Mouse (Mus musculus): ENCODE measurements at regions not wholly inside any gene's neighbourhood (a gene's known extent, or its start where the extent isn't known, plus 50 kb on each side); places are given as distances from the start of the nearest gene placed in this dataset.

GRCm38 (mm10) chr11:17743821-17744220, 209.9 kb downstream of the Etaa1 start:
- DNase-seq (ENCODE audit: low spot score): no peak

DNA sequence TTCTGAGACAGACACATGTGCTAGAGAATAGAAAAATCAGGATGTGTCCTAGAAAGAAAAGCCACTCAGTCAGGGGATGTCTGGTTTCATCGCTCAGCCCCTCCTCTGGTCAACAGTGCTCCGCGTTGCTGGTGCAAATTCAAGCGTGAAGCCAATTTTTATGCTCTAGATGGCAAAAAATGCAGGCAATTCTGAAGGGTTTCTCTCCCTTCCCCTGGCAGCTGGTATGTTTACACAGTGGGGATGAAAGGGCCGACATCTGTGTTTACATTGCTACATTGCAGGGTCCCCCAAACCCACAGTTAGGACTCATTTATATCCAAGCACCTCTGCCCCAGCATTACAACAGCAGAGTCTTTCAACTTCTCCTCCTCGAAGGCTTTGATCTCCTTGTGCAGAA, 203.3 kb downstream of the Etaa1 start:
- DNase-seq (ENCODE audit: low spot score): no peak

- DNase-seq (ENCODE audit: low spot score): no peak
Observed at GRCm38 (mm10) chr11:17759224-17759623, 194.5 kb downstream of the Etaa1 start.

GRCm38 (mm10) chr11:17763411-17763810, 190.3 kb downstream of the Etaa1 start:
- DNase-seq (ENCODE audit: low spot score): no peak

- DNase-seq (ENCODE audit: low spot score): no peak
Observed at GRCm38 (mm10) chr11:17764146-17764545, 189.5 kb downstream of the Etaa1 start.

DNA sequence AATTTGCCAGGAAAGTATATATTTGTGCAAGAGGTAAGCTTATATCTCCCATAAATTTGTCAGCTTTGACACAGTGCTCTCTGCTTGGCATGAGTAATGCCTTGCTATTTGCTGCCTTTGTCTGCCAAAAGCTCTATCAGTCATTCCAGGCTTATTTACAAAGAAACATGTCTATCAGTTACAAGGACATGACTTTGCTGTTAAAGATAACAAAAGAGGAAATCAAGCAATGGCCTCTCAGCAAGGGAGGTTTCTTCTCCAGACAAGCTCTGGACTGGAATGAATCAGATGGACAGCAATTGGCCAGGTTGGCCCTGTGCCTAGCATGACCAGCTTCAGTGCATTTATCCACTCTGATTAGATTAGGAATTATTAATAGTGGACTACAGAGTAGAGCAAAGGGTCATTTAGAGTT, 185.3 kb downstream of the Etaa1 start:
- DNase-seq (ENCODE audit: low spot score): no peak

GRCm38 (mm10) chr11:17768837-17769466, 184.7 kb downstream of the Etaa1 start:
- no peak for DNase-seq (ENCODE audit: low spot score)

DNA sequence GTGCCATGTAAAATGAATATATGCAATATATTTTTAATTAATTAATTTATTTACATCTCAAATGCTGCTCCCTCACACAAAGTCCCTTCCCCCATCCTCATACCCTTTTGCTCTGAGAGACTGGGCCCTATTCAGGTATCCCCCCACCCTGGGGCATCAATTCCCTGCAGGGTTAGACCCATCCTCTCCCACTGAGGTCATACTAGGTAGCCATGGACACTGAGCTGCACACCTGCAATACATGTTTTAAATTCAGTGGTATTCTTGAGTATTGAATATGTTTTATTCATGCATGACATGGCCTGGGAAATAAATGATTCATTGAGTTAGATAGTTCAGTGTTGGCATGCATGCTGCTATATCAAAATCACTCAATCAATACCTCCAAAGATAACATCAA, 156.0 kb downstream of the Etaa1 start:
- no peak for DNase-seq (ENCODE audit: low spot score)

- DNase-seq (ENCODE audit: low spot score): no peak
Observed at GRCm38 (mm10) chr11:17807851-17808250, 145.8 kb downstream of the Etaa1 start.

DNA sequence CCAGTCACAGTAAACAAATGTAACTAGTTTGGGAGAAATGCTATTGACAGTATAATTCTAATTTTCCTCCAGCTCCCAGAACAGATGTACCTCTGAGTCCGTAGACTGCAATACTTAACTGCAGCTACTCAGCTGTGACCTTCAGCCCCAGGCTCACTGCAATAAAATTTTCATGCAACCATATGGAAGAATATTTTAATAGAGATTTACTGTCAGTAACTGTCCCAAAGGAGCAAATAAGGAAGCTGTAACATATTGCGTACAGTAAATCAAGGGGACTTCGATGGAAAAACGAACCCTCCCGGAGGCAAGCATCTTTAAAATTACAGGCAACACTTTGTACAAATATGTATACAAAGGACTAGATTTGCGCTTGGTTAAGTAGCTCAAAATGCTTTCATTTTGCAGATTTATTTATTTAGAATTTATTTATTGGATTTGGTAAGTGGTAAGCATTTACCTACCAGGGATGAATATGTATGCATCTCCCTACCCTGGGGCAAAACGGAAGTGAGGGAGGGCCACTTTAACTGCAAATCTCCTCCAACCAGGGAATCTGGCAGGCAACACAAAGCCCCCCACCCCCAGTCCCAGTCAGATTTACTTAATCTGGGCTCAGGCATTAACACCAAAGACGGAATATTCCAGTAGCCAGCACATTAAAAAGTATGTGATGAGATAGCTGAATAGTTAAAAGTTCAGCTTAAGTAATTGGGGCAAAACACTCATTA, 141.7 kb downstream of the Etaa1 start:
- DNase-seq (ENCODE audit: low spot score): no peak

- no peak for DNase-seq (ENCODE audit: low spot score)
Observed at GRCm38 (mm10) chr11:17842642-17843041, 111.0 kb downstream of the Etaa1 start.

DNA sequence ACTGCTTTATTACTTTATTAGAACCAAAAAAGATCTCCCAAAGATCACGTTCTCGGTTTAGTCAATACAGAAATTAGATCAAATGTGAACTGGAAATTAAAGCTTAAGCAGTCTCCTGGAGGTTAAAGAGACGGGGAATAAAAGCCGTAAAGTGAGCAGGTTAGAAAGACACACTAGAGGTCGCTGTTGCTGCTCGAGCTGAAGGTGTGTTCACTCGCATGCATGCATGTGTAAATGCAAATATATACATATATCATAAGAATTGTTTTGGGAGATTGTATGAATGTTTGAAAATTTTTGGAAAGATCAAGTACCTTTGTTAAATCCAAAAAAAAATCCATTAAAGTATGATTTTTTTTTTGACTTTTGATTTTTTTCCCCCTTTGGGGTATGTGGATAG, 101.3 kb downstream of the Etaa1 start:
- no peak for DNase-seq (ENCODE audit: low spot score)

GRCm38 (mm10) chr11:17853246-17853804, 100.3 kb downstream of the Etaa1 start:
- DNase-seq (ENCODE audit: low spot score): no peak

DNA sequence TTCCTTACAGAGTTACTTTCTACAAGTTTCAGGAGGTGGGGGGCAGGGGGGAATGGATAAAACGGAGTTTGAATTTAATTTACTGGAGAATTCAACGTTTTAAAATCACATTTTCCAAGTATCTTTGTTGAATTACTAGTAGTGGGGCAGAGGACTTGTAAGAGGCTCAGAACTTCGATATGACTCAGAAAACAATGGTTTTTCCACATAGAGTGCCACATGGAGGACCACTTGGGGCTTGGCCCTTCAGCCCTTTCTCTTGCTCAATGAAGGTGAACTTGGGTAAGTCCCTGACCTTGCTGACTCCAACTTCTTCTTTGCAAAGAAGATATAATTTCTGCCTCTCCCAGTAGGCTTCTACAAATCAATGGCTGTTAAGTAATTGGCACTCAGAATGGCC, 99.8 kb downstream of the Etaa1 start:
- no peak for DNase-seq (ENCODE audit: low spot score)

DNA sequence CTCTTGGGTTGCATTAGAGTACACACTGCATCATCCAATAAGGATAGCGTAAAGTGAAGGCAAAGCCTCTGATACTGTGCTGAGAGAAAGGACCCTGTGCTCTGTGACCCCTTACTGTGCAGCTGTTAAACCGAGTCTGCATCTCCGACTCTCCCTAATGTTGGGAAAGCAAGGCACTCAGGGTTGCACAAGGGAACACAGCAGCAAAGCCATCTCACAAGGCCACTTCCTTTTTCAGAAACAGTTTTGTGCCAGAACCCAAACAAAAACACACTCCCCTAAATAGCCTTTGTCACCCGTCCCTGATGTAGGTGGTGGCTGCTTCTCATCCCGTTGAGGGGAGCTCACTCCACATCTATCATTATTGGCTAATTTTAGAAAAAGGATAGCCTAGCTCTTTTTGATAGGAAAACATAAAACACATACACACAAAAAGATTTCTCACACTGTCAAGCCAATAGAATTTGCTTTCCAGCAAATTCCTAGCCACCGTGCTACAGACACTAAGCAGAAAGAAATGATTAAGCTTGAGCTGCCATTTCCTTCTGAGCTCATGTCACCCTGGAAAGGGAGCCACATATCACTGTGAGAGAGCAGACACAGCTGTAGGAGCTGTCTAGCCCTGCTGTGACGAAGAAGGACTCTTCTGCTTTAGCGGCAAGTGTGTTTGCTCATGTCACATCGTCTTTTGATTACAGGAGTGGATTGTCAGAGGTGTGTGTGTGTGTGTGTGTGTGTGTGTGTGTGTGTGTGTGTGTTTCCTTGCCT, 94.1 kb downstream of the Etaa1 start:
- DNase-seq (ENCODE audit: low spot score): no peak

- DNase-seq (ENCODE audit: low spot score): no peak
Observed at GRCm38 (mm10) chr11:17864833-17865397, 88.8 kb downstream of the Etaa1 start.

- DNase-seq (ENCODE audit: low spot score): no peak
Observed at GRCm38 (mm10) chr11:17870690-17871089, 83.0 kb downstream of the Etaa1 start.

- DNase-seq (ENCODE audit: low spot score): no peak
Observed at GRCm38 (mm10) chr11:17871920-17872319, 81.8 kb downstream of the Etaa1 start.

DNA sequence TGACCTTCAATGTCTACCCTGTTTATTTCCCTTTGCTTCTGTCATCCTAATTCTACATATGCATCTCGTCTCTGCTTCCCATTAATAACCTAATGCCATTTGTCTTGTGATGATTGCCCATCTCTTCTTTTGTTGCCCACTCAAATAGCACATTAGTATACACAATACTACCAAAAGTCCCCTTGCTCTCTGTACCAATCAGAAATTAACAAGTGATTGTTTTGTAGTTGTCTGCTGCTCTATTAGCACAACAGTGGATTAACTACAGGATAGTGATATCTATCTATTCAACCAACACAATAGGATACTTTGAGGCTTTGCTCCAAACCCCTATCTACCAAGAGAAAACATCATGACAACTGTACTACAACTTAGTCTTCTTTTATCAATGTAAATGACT, 70.4 kb downstream of the Etaa1 start:
- DNase-seq (ENCODE audit: low spot score): no peak
